Comparison of ENCODE assay signal across 20 mouse cellular contexts in the genomic region with DNA sequence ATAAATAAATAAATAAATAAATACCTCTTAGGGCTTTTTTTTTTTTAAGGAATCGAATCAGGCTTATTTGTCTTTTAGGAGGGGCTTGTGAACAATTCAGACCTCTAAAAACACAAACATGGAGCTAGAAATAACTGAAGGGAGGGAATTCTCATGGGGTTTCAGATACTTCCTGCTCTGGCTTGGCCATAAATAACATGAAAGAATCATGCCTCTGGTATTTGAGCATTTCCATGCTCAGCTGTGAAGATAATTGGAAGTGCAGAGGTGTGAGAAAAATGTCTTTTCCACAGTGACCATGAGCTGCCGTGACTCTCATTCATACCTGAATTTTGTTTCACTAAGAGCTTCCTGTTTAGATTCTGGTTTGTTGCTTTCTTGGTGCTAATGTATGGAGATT.
A peak's percentile ranks its signal among the peaks of the same experiment; 100 is the strongest.
DNase-seq lines count a peak whose midpoint lies in the region; ATAC-seq and TF ChIP-seq lines count a peak whose summit lies in the region.
"Had no signal": no experiment of that assay in that cellular context is flagged by ENCODE, and none has a peak within 500 bp of the region (broad histone marks: within the 10 kb centered on the region; RNA-seq: fewer than 3 reads in every experiment).

No protein-coding gene starts in this region.

- no peak overlapping the region for H3K9ac ChIP-seq in heart, embryonic 13.5 days
- no peak overlapping the region for H3K9ac ChIP-seq in limb, embryonic 14.5 days (ENCODE audit: low read depth, low read length, severe bottlenecking)
- H3K9ac ChIP-seq in midbrain, embryonic 15.5 days = no peak overlapping the region
- H3K9ac ChIP-seq: embryonic facial prominence, embryonic 13.5 days; forebrain, embryonic 12.5 days; hindbrain, embryonic 15.5 days; liver, embryonic 14.5 days had no signal

- no peak overlapping the region for H3K4me2 ChIP-seq in heart, embryonic 13.5 days
- no peak overlapping the region for H3K4me2 ChIP-seq in limb, embryonic 14.5 days (replicated peaks; ENCODE audit: low read depth, low read length, severe bottlenecking)
- no peak overlapping the region for H3K4me2 ChIP-seq in midbrain, embryonic 15.5 days
- H3K4me2 ChIP-seq: embryonic facial prominence, embryonic 13.5 days; forebrain, embryonic 12.5 days; hindbrain, embryonic 15.5 days had no signal

- no peak for TF ChIP-seq POLR2A in limb, embryonic 14.5 days (IDR thresholded peaks at IDR 0.05; ENCODE audit: borderline replicate concordance, extremely low read depth, insufficient read depth, insufficient read length)

- no peak overlapping the region for H3K27ac ChIP-seq in heart, embryonic 10.5 days
- H3K27ac ChIP-seq in heart, embryonic 13.5 days (replicated peaks) = peak overlapping the region; percentile 61
- H3K27ac ChIP-seq in limb, embryonic 14.5 days (replicated peaks; ENCODE audit: low read depth, low read length) = no peak overlapping the region
- no peak overlapping the region for H3K27ac ChIP-seq in midbrain, embryonic 15.5 days
- H3K27ac ChIP-seq: embryonic facial prominence, embryonic 13.5 days; forebrain, embryonic 12.5 days; hindbrain, embryonic 15.5 days; layer of hippocampus, adult 2 months; liver, embryonic 14.5 days had no signal

- peak; percentile 64 for DNase-seq in heart, adult 8-10 months (ENCODE audit: low spot score)
- DNase-seq in heart, embryonic 10.5 days (ENCODE audit: low spot score) = no peak
- peak; percentile 5 for DNase-seq in kidney, postnatal 14 days
- DNase-seq in kidney, adult 11 months = no peak
- DNase-seq in limb, embryonic 14.5 days (ENCODE audit: low spot score) = peak; percentile 23
- DNase-seq in adrenal gland, postnatal 25 days = no peak
- DNase-seq: cerebellum, adult 18-20 months; cerebellum, postnatal 36 days; left cerebral cortex, postnatal 4 days had no signal

- no peak for ATAC-seq in heart, embryonic 13.5 days (ENCODE audit: extremely low read depth, insufficient number of reproducible peaks, low FRiP score, low TSS enrichment)
- no peak for ATAC-seq in limb, embryonic 14.5 days (ENCODE audit: low FRiP score, low read depth)
- ATAC-seq in midbrain, embryonic 15.5 days (replicated peaks) = no peak
- ATAC-seq: CD4-positive, CD25-positive, alpha-beta regulatory T cell, adult 4 months; intestine, postnatal 0 days; lung, postnatal 0 days had no signal

- H3K36me3 ChIP-seq in heart, embryonic 10.5 days = no peaks in the 10 kb centered on the region
- H3K36me3 ChIP-seq in heart, embryonic 13.5 days = no peaks in the 10 kb centered on the region
- H3K36me3 ChIP-seq in limb, embryonic 14.5 days (ENCODE audit: control insufficient read depth, insufficient read depth, low read length) = no peaks in the 10 kb centered on the region
- no peaks in the 10 kb centered on the region for H3K36me3 ChIP-seq in midbrain, embryonic 15.5 days (replicated peaks)
- H3K36me3 ChIP-seq: embryonic facial prominence, embryonic 13.5 days; forebrain, embryonic 12.5 days; G1E; hindbrain, embryonic 15.5 days had no signal

- 36% methylated on average over 2 of the region's 2 CpGs for WGBS in heart, embryonic 10.5 days
- WGBS in heart, embryonic 13.5 days = 21% methylated on average over 2 of the region's 2 CpGs
- WGBS in limb, embryonic 14.5 days = 44% methylated on average over 2 of the region's 2 CpGs
- 78% methylated on average over 2 of the region's 2 CpGs for WGBS in midbrain, embryonic 15.5 days

- no peaks in the 10 kb centered on the region for H3K27me3 ChIP-seq in heart, embryonic 10.5 days (ENCODE audit: insufficient read depth, poor library complexity, severe bottlenecking)
- H3K27me3 ChIP-seq in heart, embryonic 13.5 days (replicated peaks) = no peaks in the 10 kb centered on the region
- H3K27me3 ChIP-seq in limb, embryonic 14.5 days (ENCODE audit: control insufficient read depth, insufficient read depth, low read length) = no peaks in the 10 kb centered on the region
- H3K27me3 ChIP-seq in midbrain, embryonic 15.5 days (replicated peaks) = no peaks in the 10 kb centered on the region
- H3K27me3 ChIP-seq: embryonic facial prominence, embryonic 13.5 days; forebrain, embryonic 12.5 days; hindbrain, embryonic 15.5 days had no signal

- no peaks in the 10 kb centered on the region for H3K9me3 ChIP-seq in heart, embryonic 10.5 days
- H3K9me3 ChIP-seq in heart, embryonic 13.5 days = no peaks in the 10 kb centered on the region
- no peaks in the 10 kb centered on the region for H3K9me3 ChIP-seq in limb, embryonic 14.5 days (ENCODE audit: control insufficient read depth, low read length)
- no peaks in the 10 kb centered on the region for H3K9me3 ChIP-seq in midbrain, embryonic 15.5 days
- H3K9me3 ChIP-seq: embryonic facial prominence, embryonic 13.5 days; forebrain, embryonic 12.5 days; G1E; hindbrain, embryonic 15.5 days had no signal

- H3K4me1 ChIP-seq in heart, embryonic 10.5 days = no peaks in the 10 kb centered on the region
- H3K4me1 ChIP-seq in heart, embryonic 13.5 days = peaks cover 22% of the 10 kb centered on the region
- no peaks in the 10 kb centered on the region for H3K4me1 ChIP-seq in limb, embryonic 14.5 days (ENCODE audit: control insufficient read depth, insufficient read depth, low read length)
- H3K4me1 ChIP-seq in midbrain, embryonic 15.5 days = no peaks in the 10 kb centered on the region
- H3K4me1 ChIP-seq: embryonic facial prominence, embryonic 13.5 days; forebrain, embryonic 12.5 days; hindbrain, embryonic 15.5 days had no signal

- H3K4me3 ChIP-seq in heart, embryonic 10.5 days = no peak overlapping the region
- no peak overlapping the region for H3K4me3 ChIP-seq in heart, embryonic 13.5 days
- no peak overlapping the region for H3K4me3 ChIP-seq in limb, embryonic 14.5 days (replicated peaks; ENCODE audit: low read length)
- no peak overlapping the region for H3K4me3 ChIP-seq in midbrain, embryonic 15.5 days
- H3K4me3 ChIP-seq: embryonic facial prominence, embryonic 13.5 days; forebrain, embryonic 12.5 days; hindbrain, embryonic 15.5 days; layer of hippocampus, adult 2 months had no signal

Comparison
In these comparisons a context has a peak if more than half of its experiments do, and no peak if none do; other contexts are left out.
1. DNase-seq: peak in heart, adult 8-10 months (single experiment), kidney, postnatal 14 days (single experiment) and limb, embryonic 14.5 days (single experiment); none in heart, embryonic 10.5 days (single experiment), kidney, adult 11 months (single experiment) and adrenal gland, postnatal 25 days (single experiment).